Mouse (Mus musculus) B cell, adult 67 days (primary cell): ENCODE measurements around the gene Mup18. TPM values are rescaled to one million over a fixed set of nuclear protein-coding genes. Genes with fewer than 3 reads are reported as not detected.

Experiments used
- total RNA-seq, 2 experiments: library from RNA; stranded (reverse); gene quantifications; 4 replicates each; pipeline ENCODE4 v1.2.4; 2023

Gene Mup18
- total RNA-seq, result not detected

GRCm38 (mm10) chr4:61674036-61674435 lies at the start of gene Mup18:
Gene Mup18 (minus strand): TSS chr4:61674136.

Other genes with a start within 250 kb of the Mup18 start
- not detected for gene Mup15, start 234.4 kb downstream of the Mup18 start, total RNA-seq
- gene Mup16, start 154.6 kb downstream of the Mup18 start, total RNA-seq, result not detected
- not detected for gene Mup17, start 78.3 kb downstream of the Mup18 start, total RNA-seq
- not detected for gene Mup19, start 108.1 kb upstream of the Mup18 start, total RNA-seq
- not detected for gene Mup5, start 161.1 kb upstream of the Mup18 start, total RNA-seq